Mouse (Mus musculus) neural tube, embryonic 13.5 days (tissue): Measurements from ENCODE around the gene Hspb6. TPM values are rescaled to one million over a fixed set of nuclear protein-coding genes. Genes with fewer than 3 reads are reported as not detected.

Experiments used
- ATAC-seq: fragments of 200-750 bp; cut with Nextera tagmentation; 2 replicates; pipeline ENCODE4 v1.8.0; 2017; ENCODE audit warnings: low read depth, mild to moderate bottlenecking, moderate TSS enrichment, moderate library complexity
- H3K27ac ChIP-seq: fragments of 300-500 bp; sonication (generic); replicated peaks from 2 replicates; pipeline ENCODE4 v1.5.1; 2015; ENCODE audit warnings: moderate library complexity, mild to moderate bottlenecking, inconsistent platforms
- H3K27me3 ChIP-seq: fragments of 300-500 bp; sonication (generic); 2 replicates; pipeline ENCODE4 v1.6.1; 2015; ENCODE audit warnings: mild to moderate bottlenecking, inconsistent platforms
- H3K36me3 ChIP-seq: fragments of 300-500 bp; sonication (generic); 2 replicates; pipeline ENCODE4 v1.6.1; 2015; ENCODE audit warnings: mild to moderate bottlenecking, inconsistent platforms
- H3K4me1 ChIP-seq: fragments of 300-500 bp; sonication (generic); replicated peaks from 2 replicates; pipeline ENCODE4 v1.6.1; 2015; ENCODE audit warnings: inconsistent platforms
- H3K4me2 ChIP-seq: fragments of 300-500 bp; sonication (generic); 2 replicates; pipeline ENCODE4 v1.6.1; 2015; ENCODE audit warnings: inconsistent platforms, mild to moderate bottlenecking, moderate library complexity
- H3K4me3 ChIP-seq: fragments of 300-500 bp; sonication (generic); 2 replicates; pipeline ENCODE4 v1.5.1; 2015; ENCODE audit warnings: mild to moderate bottlenecking, inconsistent platforms
- H3K9ac ChIP-seq: fragments of 300-500 bp; sonication (generic); 2 replicates; pipeline ENCODE4 v1.6.1; 2015; ENCODE audit warnings: moderate library complexity, mild to moderate bottlenecking, inconsistent platforms
- H3K9me3 ChIP-seq: fragments of 300-500 bp; sonication (generic); 2 replicates; pipeline ENCODE4 v1.6.1; 2016; ENCODE audit warnings: inconsistent platforms
- WGBS: fragments of 180-500 bp; shearing (Covaris S2); methylation state at CpG from one replicate; pipeline ENCODE4 v1.1.7; 2015; 5-methylcytosine and 5-hydroxymethylcytosine counted together
- polyA plus RNA-seq: library from polyadenylated mRNA; unstranded; fragments of >200 nt; fragmentation: Nextera tagmentation; extraction: Ambion mirVana; gene quantifications from 2 replicates; pipeline ENCODE4 v1.2.1, GENCODE M21; 2015

The Hspb6 gene
- polyA plus RNA-seq, 1 experiment from 2014 or later = 6.6 TPM

GRCm38 (mm10) chr7:30567555-30567954, 15.6 kb downstream of the Hspb6 start:
- peaks cover 72% of the 10 kb centered on the region for H3K36me3 ChIP-seq
- peaks cover 11% of the 10 kb centered on the region for H3K4me1 ChIP-seq
- no peak overlapping the region for H3K27ac ChIP-seq
- no peak overlapping the region for H3K4me3 ChIP-seq
- WGBS = 89% methylated on average over 11 of the region's 11 CpGs
- H3K9ac ChIP-seq = no peak overlapping the region
- no peak for ATAC-seq
- H3K27me3 ChIP-seq = no peaks in the 10 kb centered on the region
- H3K9me3 ChIP-seq = no peaks in the 10 kb centered on the region
- H3K4me2 ChIP-seq = no peak overlapping the region

- no peak overlapping the region for H3K9ac ChIP-seq
- H3K27ac ChIP-seq = no peak overlapping the region
- ATAC-seq = no peak
- H3K4me2 ChIP-seq = no peak overlapping the region
- H3K9me3 ChIP-seq = no peaks in the 10 kb centered on the region
- H3K27me3 ChIP-seq = no peaks in the 10 kb centered on the region
- peaks cover 95% of the 10 kb centered on the region for H3K36me3 ChIP-seq
- no peaks in the 10 kb centered on the region for H3K4me1 ChIP-seq
- H3K4me3 ChIP-seq = no peak overlapping the region
- 92% methylated on average over 5 of the region's 5 CpGs for WGBS
These were observed 20.4 kb downstream of the Hspb6 start for GRCm38 (mm10) chr7:30572389-30572788.

GRCm38 (mm10) chr7:30572969-30573368, 21.0 kb downstream of the Hspb6 start:
- Histone ChIP-seq H3K4me3 (no peak overlapping the region), H3K9ac (0 out of 2 replicates have a peak overlapping the region, but pooled peaks have one; percentile 5), H3K27ac (no peak overlapping the region), H3K36me3 (peaks cover 97% of the 10 kb centered on the region), H3K4me1 (no peaks in the 10 kb centered on the region), H3K4me2 (no peak overlapping the region), H3K9me3 (no peaks in the 10 kb centered on the region), H3K27me3 (no peaks in the 10 kb centered on the region)
- ATAC-seq = no peak
- WGBS = 94% methylated on average over 2 of the region's 2 CpGs

- Histone ChIP-seq H3K9ac (no peak overlapping the region), H3K9me3 (no peaks in the 10 kb centered on the region), H3K4me1 (no peaks in the 10 kb centered on the region), H3K4me3 (no peak overlapping the region), H3K36me3 (peaks cover 100% of the 10 kb centered on the region), H3K27ac (no peak overlapping the region), H3K27me3 (no peaks in the 10 kb centered on the region), H3K4me2 (no peak overlapping the region)
- ATAC-seq = no peak
- 93% methylated on average over 8 of the region's 8 CpGs for WGBS
These were observed 28.0 kb downstream of the Hspb6 start for GRCm38 (mm10) chr7:30579950-30580349.

- no peak overlapping the region for H3K9ac ChIP-seq
- no peaks in the 10 kb centered on the region for H3K27me3 ChIP-seq
- H3K36me3 ChIP-seq = peaks cover 100% of the 10 kb centered on the region
- ATAC-seq = no peak
- H3K4me3 ChIP-seq = no peak overlapping the region
- no peak overlapping the region for H3K27ac ChIP-seq
- 96% methylated on average over 16 of the region's 16 CpGs for WGBS
- no peaks in the 10 kb centered on the region for H3K9me3 ChIP-seq
- no peak overlapping the region for H3K4me2 ChIP-seq
- H3K4me1 ChIP-seq = peaks cover 4% of the 10 kb centered on the region
These were observed 29.6 kb downstream of the Hspb6 start for GRCm38 (mm10) chr7:30581547-30581946.

- Histone ChIP-seq H3K4me2 (no peak overlapping the region), H3K27me3 (no peaks in the 10 kb centered on the region), H3K4me1 (peaks cover 16% of the 10 kb centered on the region), H3K27ac (no peak overlapping the region), H3K36me3 (peaks cover 74% of the 10 kb centered on the region), H3K9ac (no peak overlapping the region), H3K9me3 (no peaks in the 10 kb centered on the region), H3K4me3 (no peak overlapping the region)
- 93% methylated on average over 10 of the region's 10 CpGs for WGBS
- no peak for ATAC-seq
These were observed 32.4 kb downstream of the Hspb6 start for GRCm38 (mm10) chr7:30584339-30584738.

- H3K4me3 ChIP-seq = no peak overlapping the region
- no peak for ATAC-seq
- no peak overlapping the region for H3K4me2 ChIP-seq
- H3K9me3 ChIP-seq = no peaks in the 10 kb centered on the region
- 98% methylated on average over 7 of the region's 7 CpGs for WGBS
- H3K9ac ChIP-seq = no peak overlapping the region
- no peak overlapping the region for H3K27ac ChIP-seq
- H3K36me3 ChIP-seq = peaks cover 66% of the 10 kb centered on the region
- no peaks in the 10 kb centered on the region for H3K27me3 ChIP-seq
- H3K4me1 ChIP-seq = peaks cover 23% of the 10 kb centered on the region
These were observed 33.2 kb downstream of the Hspb6 start for GRCm38 (mm10) chr7:30585170-30585569.

GRCm38 (mm10) chr7:30586455-30587020, 34.6 kb downstream of the Hspb6 start:
- H3K9me3 ChIP-seq = no peaks in the 10 kb centered on the region
- H3K9ac ChIP-seq = peak overlapping the region; percentile 99
- H3K27ac ChIP-seq = no peak overlapping the region
- no peak for ATAC-seq
- H3K4me3 ChIP-seq = peak overlapping the region; percentile 99; the same call in 1 of the 2 replicates
- H3K36me3 ChIP-seq = peaks cover 52% of the 10 kb centered on the region
- peak overlapping the region; percentile 98 for H3K4me2 ChIP-seq
- 91% methylated on average over 28 of the region's 28 CpGs for WGBS
- H3K27me3 ChIP-seq = no peaks in the 10 kb centered on the region
- H3K4me1 ChIP-seq = peaks cover 24% of the 10 kb centered on the region

GRCm38 (mm10) chr7:30587842-30588667, 36.1 kb downstream of the Hspb6 start:
- under 1% methylated on average over 45 of the region's 67 CpGs for WGBS

GRCm38 (mm10) chr7:30588676-30589434, 36.9 kb downstream of the Hspb6 start, which contains the start of gene Kmt2b:
TSS of gene Kmt2b (minus strand) at chr7:30588726.
- peaks cover 24% of the 10 kb centered on the region for H3K4me1 ChIP-seq
- H3K9me3 ChIP-seq = no peaks in the 10 kb centered on the region
- H3K4me2 ChIP-seq = peak within 1 kb of the TSS; percentile 98
- peak; percentile 96 for ATAC-seq
- H3K36me3 ChIP-seq = peaks cover 29% of the 10 kb centered on the region
- no peaks in the 10 kb centered on the region for H3K27me3 ChIP-seq
- peak within 1 kb of the TSS; percentile 99 for H3K4me3 ChIP-seq
- peak within 1 kb of the TSS; percentile 96 for H3K27ac ChIP-seq
- H3K9ac ChIP-seq = peak within 1 kb of the TSS; percentile 99
- under 1% methylated on average over 47 of the region's 68 CpGs for WGBS

More at GRCm38 (mm10) chr7:30587842-30588667, 36.1 kb downstream of the Hspb6 start:
- Histone ChIP-seq H3K27ac (peak overlapping the region; percentile 96), H3K4me1 (peaks cover 24% of the 10 kb centered on the region), H3K4me2 (peak overlapping the region; percentile 98), H3K9ac (peak overlapping the region; percentile 99), H3K9me3 (no peaks in the 10 kb centered on the region), H3K4me3 (peak overlapping the region; percentile 99), H3K36me3 (peaks cover 37% of the 10 kb centered on the region), H3K27me3 (no peaks in the 10 kb centered on the region)
- ATAC-seq = peak; percentile 41

- Histone ChIP-seq H3K36me3 (peaks cover 21% of the 10 kb centered on the region), H3K27ac (peak overlapping the region; percentile 96), H3K4me1 (peaks cover 24% of the 10 kb centered on the region), H3K27me3 (no peaks in the 10 kb centered on the region), H3K9ac (peak overlapping the region; percentile 99), H3K4me2 (peak overlapping the region; percentile 98), H3K4me3 (peak overlapping the region; percentile 99), H3K9me3 (no peaks in the 10 kb centered on the region)
- 27% methylated on average over 40 of the region's 40 CpGs for WGBS
- peak; percentile 77 for ATAC-seq
These were observed 37.7 kb downstream of the Hspb6 start for GRCm38 (mm10) chr7:30589435-30590301.
